In genomic region chrX:75818647-75819271, GRCm38 (mm10) we compare ENCODE assay signal across 16 mouse cellular contexts. TPM values are rescaled to one million over a fixed set of nuclear protein-coding genes. Genes with fewer than 3 reads are reported as not detected.
DNase-seq lines count a peak whose midpoint lies in the region; ATAC-seq and TF ChIP-seq lines count a peak whose summit lies in the region.
"Had no signal": no experiment of that assay in that cellular context is flagged by ENCODE, and none has a peak within 500 bp of the region (broad histone marks: within the 10 kb centered on the region; RNA-seq: fewer than 3 reads in every experiment).

No protein-coding gene starts in this region.

- H3K36me3 ChIP-seq in midbrain, embryonic 11.5 days (ENCODE audit: control insufficient read depth, insufficient read depth, low read length): no peaks in the 10 kb centered on the region
- H3K36me3 ChIP-seq: forebrain, embryonic 10.5 days; liver, embryonic 13.5 days had no signal

- H3K4me3 ChIP-seq in gastrocnemius, adult 2 months: no peak overlapping the region
- H3K4me3 ChIP-seq in layer of hippocampus, adult 2 months: no peak overlapping the region
- H3K4me3 ChIP-seq in midbrain, embryonic 11.5 days (ENCODE audit: low read depth, low read length): no peak overlapping the region
- H3K4me3 ChIP-seq: forebrain, embryonic 10.5 days; liver, embryonic 13.5 days had no signal

- TF ChIP-seq CTCF in gastrocnemius, adult 2 months (IDR thresholded peaks at IDR 0.05): no peak
- TF ChIP-seq CTCF in layer of hippocampus, adult 2 months (conservative IDR thresholded peaks at IDR 0.05): no peak

- no peak overlapping the region for H3K9ac ChIP-seq in midbrain, embryonic 11.5 days (ENCODE audit: low read length)
- H3K9ac ChIP-seq: liver, embryonic 13.5 days had no signal

- intact Hi-C loops in gastrocnemius, adult 2 months (cut with DNase I): no loop called here

- no peaks in the 10 kb centered on the region for H3K9me3 ChIP-seq in midbrain, embryonic 11.5 days (ENCODE audit: control insufficient read depth, low read length)
- H3K9me3 ChIP-seq: forebrain, embryonic 10.5 days; liver, embryonic 13.5 days had no signal

- no peak overlapping the region for H3K4me2 ChIP-seq in midbrain, embryonic 11.5 days
- H3K4me2 ChIP-seq: liver, embryonic 13.5 days had no signal

- ATAC-seq in midbrain, embryonic 11.5 days (ENCODE audit: low FRiP score): no peak
- ATAC-seq: inflammation-experienced regulatory T-cells, adult 6 months had no signal

- H3K27ac ChIP-seq in gastrocnemius, adult 2 months: peak overlapping the region; percentile 79
- H3K27ac ChIP-seq in layer of hippocampus, adult 2 months: peak overlapping the region; percentile 64
- no peak overlapping the region for H3K27ac ChIP-seq in midbrain, embryonic 11.5 days (ENCODE audit: low read depth, low read length)
- H3K27ac ChIP-seq: forebrain, embryonic 10.5 days; liver, embryonic 13.5 days had no signal

- H3K4me1 ChIP-seq in midbrain, embryonic 11.5 days (ENCODE audit: control insufficient read depth, insufficient read depth, low read length): no peaks in the 10 kb centered on the region
- H3K4me1 ChIP-seq: forebrain, embryonic 10.5 days; liver, embryonic 13.5 days had no signal

- no peak for DNase-seq in gastrocnemius, adult 2 months
- DNase-seq in gastrocnemius, adult 18-20 months (ENCODE audit: low spot score): no peak
- no peak for DNase-seq in layer of hippocampus, adult 2 months (ENCODE audit: low spot score in 2 of 2)
- DNase-seq in layer of hippocampus, adult 8-10 months (ENCODE audit: low spot score in 2 of 2): no peak
- peak; percentile 53 for DNase-seq in brain, adult 2 months (ENCODE audit: low read depth, low spot score)
- peak; percentile 29 for DNase-seq in lung, postnatal 25 days (ENCODE audit: low spot score)
- DNase-seq in adipocyte (ENCODE audit: low spot score): no peak
- no peak for DNase-seq in midbrain, embryonic 11.5 days (ENCODE audit: low spot score, missing footprints)
- DNase-seq: adrenal gland, postnatal 36 days; cerebellum, adult 9-10 months; gastrocnemius, postnatal 36 days; layer of hippocampus, postnatal 36 days; liver, embryonic 13.5 days; thymus, adult 18-20 months had no signal

- 78% methylated on average over 1 of the region's 1 CpGs for WGBS in midbrain, embryonic 11.5 days

- H3K27me3 ChIP-seq in midbrain, embryonic 11.5 days (ENCODE audit: control insufficient read depth, insufficient read depth, low read length): no peaks in the 10 kb centered on the region
- H3K27me3 ChIP-seq: liver, embryonic 13.5 days had no signal

RNA-seq across cellular contexts. Expression of gene Pls3, which starts 56.2 kb away (rescaled TPM):
- total RNA-seq in gastrocnemius, adult 2 months (2021): 10 to 100 TPM; 11.5 to 24.7 TPM
- total RNA-seq in gastrocnemius, adult 18-20 months (2021): 10 to 100 TPM; 11.2 to 19.2 TPM
- total RNA-seq in layer of hippocampus, adult 2 months (2021): 100 to 1,000 TPM; 202 to 204 TPM
- total RNA-seq in layer of hippocampus, adult 8-10 months (2022): 100 to 1,000 TPM; 187 to 225 (median 201) TPM
- 81.3 and 93.4 TPM in 2 replicates for polyA plus RNA-seq in midbrain, embryonic 11.5 days (2014; fragmentation: Nextera tagmentation; extraction: Ambion mirVana)

Comparison
In these comparisons a context has a peak if more than half of its experiments do, and no peak if none do; other contexts are left out.
1. DNase-seq: peak in brain, adult 2 months (single experiment) and lung, postnatal 25 days (single experiment); none in gastrocnemius, adult 2 months (single experiment), gastrocnemius, adult 18-20 months (single experiment), layer of hippocampus, adult 2 months (0 of 2), layer of hippocampus, adult 8-10 months (0 of 2), adipocyte (single experiment) and midbrain, embryonic 11.5 days (single experiment).
2. RNA of gene Pls3, which starts 56.2 kb away (total RNA-seq): 187 to 225 TPM in layer of hippocampus, adult 8-10 months and 202 to 204 TPM in layer of hippocampus, adult 2 months; 11.5 to 24.7 TPM in gastrocnemius, adult 2 months and 11.2 to 19.2 TPM in gastrocnemius, adult 18-20 months; every median in the first group is over 4 times any median in the second.